Mouse (Mus musculus) CH12.LX (cell line): ENCODE measurements around the gene Gnaz. TPM values are rescaled to one million over a fixed set of nuclear protein-coding genes. Genes with fewer than 3 reads are reported as not detected.

Experiments used
- DNase-seq: peaks from one replicate; pipeline ENCODE4 v3.0.0-alpha.2; 2013; ENCODE audit errors: extremely low read depth
- H3K27ac ChIP-seq: 2 replicates; pipeline ENCODE4 v1.5.1; 2012; ENCODE audit warnings: low read depth, mild to moderate bottlenecking, control low read depth, moderate library complexity; ENCODE audit not compliant: insufficient read depth
- H3K27me3 ChIP-seq: replicated peaks from 2 replicates; pipeline ENCODE3; 2012; ENCODE audit warnings: inconsistent platforms
- H3K36me3 ChIP-seq, 2 experiments: replicated peaks in 1 of 2; 2 replicates each; pipeline versions ENCODE3 to v1.6.1; 2012; ENCODE audit warnings: inconsistent platforms in 1 of 2, low read length in 1 of 2, mild to moderate bottlenecking in 1 of 2, mixed read lengths in 1 of 2, moderate library complexity in 1 of 2; ENCODE audit not compliant: control insufficient read depth in 1 of 2, insufficient read depth in 1 of 2
- H3K4me1 ChIP-seq, 2 experiments: 2 replicates each; pipeline ENCODE4 v1.6.1; 2012; ENCODE audit warnings: inconsistent platforms in 1 of 2, moderate library complexity in 1 of 2; ENCODE audit not compliant: insufficient read depth in 2 of 2, control insufficient read depth in 1 of 2
- H3K4me2 ChIP-seq: 2 replicates; pipeline ENCODE4 v1.6.1; 2012; ENCODE audit warnings: low read depth, mild to moderate bottlenecking, control low read depth; ENCODE audit not compliant: poor library complexity, insufficient read depth, severe bottlenecking
- H3K4me3 ChIP-seq, 3 experiments: fragments of 150-350 bp in 1 of 3; sonication (generic) in 1 of 3; replicated peaks in 1 of 3; 2 replicates each; pipeline versions ENCODE3 to v1.5.1; 2011 to 2012; ENCODE audit warnings: low read depth in 2 of 3, low read length in 2 of 3, mild to moderate bottlenecking in 2 of 3, moderate library complexity in 2 of 3, control low read depth in 1 of 3, improper control_type of control experiment in 1 of 3, inconsistent platforms in 1 of 3, mixed read lengths in 1 of 3; ENCODE audit not compliant: poor library complexity in 1 of 3
- H3K79me2 ChIP-seq: replicated peaks from 2 replicates; pipeline ENCODE4 v1.6.1; 2012; ENCODE audit warnings: mild to moderate bottlenecking, moderate library complexity; ENCODE audit not compliant: control insufficient read depth, poor library complexity, insufficient read depth, severe bottlenecking; ENCODE audit errors: extremely low read depth
- H3K9ac ChIP-seq: 2 replicates; pipeline ENCODE4 v1.6.1; 2012; ENCODE audit warnings: low read depth, mild to moderate bottlenecking, control low read depth, moderate library complexity; ENCODE audit not compliant: insufficient read depth
- H3K9me3 ChIP-seq: replicated peaks from 2 replicates; pipeline ENCODE3; 2012; ENCODE audit warnings: low read length, inconsistent platforms, mixed read lengths
- BHLHE40 ChIP-seq: IDR thresholded peaks from 2 replicates; pipeline ENCODE4 v1.6.1; 2011; ENCODE audit warnings: mild to moderate bottlenecking, low read depth, low read length, improper control_type of control experiment
- CHD1 ChIP-seq: IDR thresholded peaks from 2 replicates; pipeline ENCODE4 v1.6.1; 2012; ENCODE audit warnings: low read depth, low read length, improper control_type of control experiment, inconsistent platforms
- CTCF ChIP-seq, 2 experiments: IDR thresholded peaks in 1 of 2; conservative IDR thresholded peaks in 1 of 2; 2 replicates each; pipeline ENCODE4 v1.5.1; 2011 to 2012; ENCODE audit warnings: low read depth in 2 of 2, low read length in 2 of 2, improper control_type of control experiment in 1 of 2, inconsistent platforms in 1 of 2, mild to moderate bottlenecking in 1 of 2, moderate library complexity in 1 of 2
- ELF1 ChIP-seq: IDR thresholded peaks from 2 replicates; pipeline ENCODE4 v1.6.1; 2014; ENCODE audit warnings: low read depth, mild to moderate bottlenecking, inconsistent platforms, low read length, improper control_type of control experiment
- EP300 ChIP-seq: IDR thresholded peaks from 2 replicates; pipeline ENCODE4 v1.6.1; 2011; ENCODE audit warnings: low read length, improper control_type of control experiment
- ETS1 ChIP-seq: conservative IDR thresholded peaks from 2 replicates; pipeline ENCODE4 v1.6.1; 2012; ENCODE audit warnings: low read depth, mild to moderate bottlenecking, inconsistent platforms, low read length, improper control_type of control experiment, moderate library complexity
- HCFC1 ChIP-seq: IDR thresholded peaks from 2 replicates; pipeline ENCODE4 v1.6.1; 2012; ENCODE audit warnings: low read depth, mild to moderate bottlenecking, inconsistent platforms, low read length, improper control_type of control experiment
- JUN ChIP-seq: IDR thresholded peaks from 2 replicates; pipeline ENCODE4 v1.6.1; 2011; ENCODE audit warnings: low read depth, mild to moderate bottlenecking, low read length, improper control_type of control experiment, moderate library complexity; ENCODE audit not compliant: insufficient read depth
- JUND ChIP-seq: conservative IDR thresholded peaks from 2 replicates; pipeline ENCODE4 v1.6.1; 2011; ENCODE audit warnings: low read depth, low read length, improper control_type of control experiment
- KAT2A ChIP-seq: IDR thresholded peaks from 2 replicates; pipeline ENCODE4 v1.6.1; 2012; ENCODE audit warnings: low read length, improper control_type of control experiment, inconsistent platforms; ENCODE audit not compliant: insufficient replicate concordance
- MAFK ChIP-seq: IDR thresholded peaks from 2 replicates; pipeline ENCODE4 v1.6.1; 2011; ENCODE audit warnings: low read length, improper control_type of control experiment; ENCODE audit not compliant: insufficient replicate concordance
- MXI1 ChIP-seq: IDR thresholded peaks from 2 replicates; pipeline ENCODE4 v1.6.1; 2011; ENCODE audit warnings: mild to moderate bottlenecking, low read depth, low read length, improper control_type of control experiment
- MYC ChIP-seq: IDR thresholded peaks from 2 replicates; pipeline ENCODE4 v1.6.1; 2011; ENCODE audit warnings: low read depth, mild to moderate bottlenecking, improper control_type of control experiment, low read length
- NRF1 ChIP-seq: IDR thresholded peaks from 2 replicates; pipeline ENCODE4 v1.6.1; 2014; ENCODE audit warnings: low read depth, mild to moderate bottlenecking, inconsistent platforms, low read length, improper control_type of control experiment, moderate library complexity
- POLR2A ChIP-seq: IDR thresholded peaks from 2 replicates; pipeline ENCODE4 v1.6.1; 2011; ENCODE audit warnings: low read depth, mild to moderate bottlenecking, improper control_type of control experiment, low read length
- POLR2AphosphoS2 ChIP-seq: IDR thresholded peaks from 2 replicates; pipeline ENCODE4 v1.6.1; 2011; ENCODE audit warnings: low read depth, low read length, improper control_type of control experiment
- RCOR1 ChIP-seq: conservative IDR thresholded peaks from 2 replicates; pipeline ENCODE4 v1.6.1; 2012; ENCODE audit warnings: low read depth, mild to moderate bottlenecking, inconsistent platforms, low read length, improper control_type of control experiment
- SIN3A ChIP-seq: IDR thresholded peaks from 2 replicates; pipeline ENCODE4 v1.6.1; 2012; ENCODE audit warnings: low read length, improper control_type of control experiment, inconsistent platforms
- SMC3 ChIP-seq: IDR thresholded peaks from 2 replicates; pipeline ENCODE4 v1.6.1; 2011; ENCODE audit warnings: low read depth, low read length, improper control_type of control experiment
- TBP ChIP-seq: conservative IDR thresholded peaks from 2 replicates; pipeline ENCODE4 v1.6.1; 2011; ENCODE audit warnings: low read depth, low read length, improper control_type of control experiment
- TCF12 ChIP-seq: IDR thresholded peaks from 2 replicates; pipeline ENCODE4 v1.6.1; 2014; ENCODE audit warnings: low read depth, mild to moderate bottlenecking, inconsistent platforms, low read length, improper control_type of control experiment
- UBTF ChIP-seq: IDR thresholded peaks from 2 replicates; pipeline ENCODE4 v1.6.1; 2012; ENCODE audit warnings: low read depth, mild to moderate bottlenecking, inconsistent platforms, low read length, improper control_type of control experiment, moderate library complexity
- USF1 ChIP-seq: IDR thresholded peaks from 2 replicates; pipeline ENCODE4 v1.6.1; 2014; ENCODE audit warnings: low read depth, mild to moderate bottlenecking, inconsistent platforms, low read length, improper control_type of control experiment
- USF2 ChIP-seq: conservative IDR thresholded peaks from 2 replicates; pipeline ENCODE4 v1.6.1; 2011; ENCODE audit warnings: low read depth, low read length, improper control_type of control experiment
- ZC3H11A ChIP-seq: IDR thresholded peaks from 2 replicates; pipeline ENCODE4 v1.6.1; 2012; ENCODE audit warnings: low read depth, mild to moderate bottlenecking, inconsistent platforms, low read length, improper control_type of control experiment
- ZMIZ1 ChIP-seq: IDR thresholded peaks from 2 replicates; pipeline ENCODE4 v1.6.1; 2012; ENCODE audit warnings: low read depth, mild to moderate bottlenecking, inconsistent platforms, low read length, improper control_type of control experiment
- ZNF384 ChIP-seq: IDR thresholded peaks from 2 replicates; pipeline ENCODE4 v1.6.1; 2012; ENCODE audit warnings: low read depth, low read length, improper control_type of control experiment, inconsistent platforms
- dilution Hi-C: fragments of 300-500 bp; cut with MboI; formaldehyde crosslinking; loops from 2 replicates; pipeline ENCODE4 v1.14.3; 2020; ENCODE audit warnings: low sequenced_read_pairs; ENCODE audit not compliant: extremely low pct_unique_long_range_greater_than_20kb, extremely low pct_ligation_motif_present
- in situ Hi-C: fragments of 300-500 bp; cut with MboI; formaldehyde crosslinking; loops from 3 replicates; pipeline ENCODE4 v1.14.3; 2019; ENCODE audit warnings: low sequenced_read_pairs, low pct_ligation_motif_present, low pct_unique_long_range_greater_than_20kb, mixed read lengths
- polyA plus RNA-seq: library from polyadenylated mRNA; unstranded; fragments of >175 nt; gene quantifications from 2 replicates; pipeline ENCODE4 v1.2.1, GENCODE M21; 2012; ENCODE audit warnings: low read depth; ENCODE audit not compliant: insufficient read length
- total RNA-seq, 2 experiments: library from RNA; depleted of rRNA; stranded (reverse); fragments of 300-350 nt in 1 of 2; fragments of >200 nt in 1 of 2; gene quantifications; 2 replicates each; pipeline ENCODE4 v1.2.3; 2012 to 2014

Gene Gnaz
- total and polyA plus RNA-seq, 3 experiments, result 2.7 to 36.9 (median 5.5) TPM

DNA sequence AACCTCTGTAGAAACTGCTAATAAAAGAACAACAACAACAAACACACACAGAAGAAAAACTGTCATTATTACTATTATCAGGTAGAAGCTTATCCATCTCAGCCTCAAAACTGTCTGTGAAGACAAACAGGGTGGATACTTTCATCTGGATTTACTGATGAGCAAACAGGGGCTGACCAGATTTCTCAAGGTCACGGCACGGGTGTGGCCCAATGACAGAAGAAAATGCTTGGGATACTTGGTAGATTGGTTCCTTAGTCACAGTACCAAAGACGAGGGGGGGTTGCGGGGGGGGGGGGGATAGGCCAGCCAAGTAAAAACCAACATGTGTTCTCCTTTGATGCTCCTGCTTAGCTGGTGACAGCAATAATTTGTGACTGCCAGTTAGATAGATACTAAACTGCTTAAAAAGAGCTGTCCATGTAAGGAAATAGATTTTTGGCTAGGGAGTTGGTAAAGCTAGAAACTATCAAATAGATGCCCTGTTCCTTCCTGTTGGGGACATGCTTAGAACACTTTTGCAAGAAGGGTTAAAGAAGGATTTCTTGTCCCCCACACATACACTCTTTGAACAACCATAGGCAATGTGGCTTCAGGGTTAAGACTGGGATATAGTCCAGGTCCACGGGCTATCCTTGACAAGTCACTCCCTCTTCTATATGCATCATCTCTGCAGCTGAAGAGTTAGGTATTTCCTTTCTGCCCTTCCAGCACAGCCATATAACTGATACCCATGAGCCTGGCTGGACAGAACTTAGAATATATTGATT, 64.6 kb downstream of the Gnaz start:
- Histone ChIP-seq H3K4me3 (no peak overlapping the region), H3K9ac (no peak overlapping the region), H3K79me2 (no peaks in the 10 kb centered on the region), H3K27ac (no peak overlapping the region), H3K9me3 (no peaks in the 10 kb centered on the region), H3K27me3 (no peaks in the 10 kb centered on the region), H3K4me2 (no peak overlapping the region), H3K36me3 (no peaks in the 10 kb centered on the region), H3K4me1 (peaks cover 9 to 24% of the 10 kb centered on the region in 2 experiments)
- DNase-seq, result no peak
- in situ Hi-C loops, result no loop called here
- TF ChIP-seq USF2 (no peak), POLR2A (no peak), ZC3H11A (no peak), ELF1 (no peak), UBTF (no peak), POLR2AphosphoS2 (no peak), MYC (no peak), USF1 (no peak), MXI1 (no peak), SIN3A (no peak), EP300 (no peak), ZMIZ1 (no peak), CTCF (conservative IDR thresholded peaks at IDR 0.05 in 1 of 2, IDR thresholded peaks at IDR 0.05 in 1 of 2; ENCODE audit: low read depth in 2 of 2, low read length in 2 of 2) (no peak), NRF1 (no peak), MAFK (no peak), TCF12 (no peak), RCOR1 (no peak), JUN (no peak)
- dilution Hi-C loops, result no loop called here

DNA sequence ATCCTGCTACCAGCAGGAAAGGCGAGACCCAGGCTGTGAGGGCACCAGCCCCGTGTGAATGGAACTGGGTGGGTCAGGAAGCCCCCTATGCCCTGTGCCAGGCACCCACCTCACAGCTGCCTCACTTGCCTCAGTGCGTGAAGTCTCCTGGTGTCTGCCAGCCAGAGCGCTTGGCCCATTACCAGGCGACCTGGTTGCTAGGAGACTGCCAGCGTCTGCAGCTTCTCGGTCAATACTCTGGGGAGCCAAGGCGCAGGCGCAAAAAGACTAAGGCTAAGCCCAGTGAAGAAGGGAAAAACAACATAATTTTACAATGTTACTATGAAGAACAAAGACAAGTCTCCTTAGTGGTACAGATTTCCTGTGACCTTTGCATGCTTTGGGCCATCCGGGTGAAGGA, 65.4 kb downstream of the Gnaz start, which contains the start of gene Rsph14:
Gene Rsph14 (minus strand): TSS at position 192 of the 400 bp plus-strand sequence.
- Histone ChIP-seq H3K79me2 (no peaks in the 10 kb centered on the region), H3K9me3 (no peaks in the 10 kb centered on the region), H3K4me3 (no peak within 1 kb of the TSS), H3K9ac (no peak within 1 kb of the TSS), H3K4me2 (no peak within 1 kb of the TSS), H3K27ac (no peak within 1 kb of the TSS), H3K36me3 (no peaks in the 10 kb centered on the region), H3K4me1 (peaks cover 12 to 32% of the 10 kb centered on the region in 2 experiments), H3K27me3 (no peaks in the 10 kb centered on the region)
- in situ Hi-C loops, result no loop called here
- dilution Hi-C loops, result no loop called here
- no peak for TF ChIP-seq BHLHE40
- 0 out of 2 replicates have a peak, but pooled peaks have one; percentile 60 for TF ChIP-seq MXI1
- no peak for TF ChIP-seq CHD1
- no peak for TF ChIP-seq SMC3
- no peak for TF ChIP-seq MAFK
- no peak for TF ChIP-seq TBP
- TF ChIP-seq MYC, result no peak
- TF ChIP-seq ELF1, result no peak
- no peak for TF ChIP-seq JUND
- no peak for TF ChIP-seq ZNF384
- TF ChIP-seq HCFC1, result no peak
- TF ChIP-seq NRF1, result peak; percentile 81
- no peak for TF ChIP-seq KAT2A
- no peak for TF ChIP-seq USF1
- no peak for TF ChIP-seq POLR2A
- no peak for TF ChIP-seq ETS1
- DNase-seq, result no peak
